Mouse (Mus musculus): ENCODE data around the gene Gabrq. TPM values are rescaled to one million over a fixed set of nuclear protein-coding genes. Genes with fewer than 3 reads are reported as not detected.

Gabrq gene
- polyA plus RNA-seq (2015; fragmentation: Nextera tagmentation; extraction: Ambion mirVana), result 0.13 and 0.15 TPM in 2 replicates

DNA sequence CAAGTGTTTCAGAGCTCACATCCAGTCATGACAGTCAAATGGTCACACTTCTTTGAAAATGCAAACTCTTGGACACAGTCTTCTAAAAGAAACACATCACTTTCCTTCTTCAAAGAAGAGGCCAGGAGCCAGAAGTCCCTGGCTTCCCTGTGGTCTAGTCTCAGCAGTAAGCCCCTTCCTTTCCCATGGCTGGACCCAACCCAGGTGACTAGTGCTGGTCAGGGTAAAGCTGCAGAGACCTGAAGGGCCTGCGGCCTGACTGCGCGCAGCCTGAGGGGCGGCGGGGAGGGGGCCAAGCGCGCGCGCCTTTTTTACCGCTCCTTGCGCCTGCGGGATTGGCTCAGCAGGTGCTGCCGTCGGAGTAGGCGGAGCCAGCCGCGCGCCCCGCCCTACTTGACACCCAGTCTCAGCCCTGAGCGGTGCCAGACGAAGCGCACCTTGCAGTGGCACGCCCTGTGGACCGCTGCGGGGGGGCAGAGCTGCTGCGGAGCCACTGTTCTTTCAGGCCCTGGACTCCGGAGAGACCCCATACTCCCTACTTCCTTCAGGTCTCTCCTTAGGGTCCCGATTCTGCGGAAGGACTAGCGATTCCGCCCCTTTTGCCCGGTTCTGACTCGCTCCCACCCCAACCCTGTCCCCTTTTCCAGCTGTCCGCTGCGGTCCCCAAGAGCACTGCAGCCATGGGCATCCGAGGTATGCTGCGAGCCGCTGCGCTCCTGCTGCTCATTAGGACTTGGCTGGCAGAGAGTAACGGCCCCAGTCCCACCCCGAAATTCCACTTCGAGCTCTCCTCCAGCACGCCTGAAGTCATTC, at the start of gene Gabrq:
TSS of gene Gabrq (plus strand) at position 403 of the 813 bp plus-strand sequence.
- peaks cover 21% of the 10 kb centered on the region for H3K27me3 ChIP-seq
- ATAC-seq (ENCODE audit: insufficient number of reproducible peaks, low FRiP score, low TSS enrichment, low read depth), result no peak
- H3K4me2 ChIP-seq (replicated peaks), result peak within 1 kb of the TSS; percentile 59
- H3K9me3 ChIP-seq (replicated peaks), result no peaks in the 10 kb centered on the region
- 25% methylated on average over 43 of the region's 43 CpGs for WGBS
- H3K27ac ChIP-seq (replicated peaks), result no peak within 1 kb of the TSS
- H3K36me3 ChIP-seq, result no peaks in the 10 kb centered on the region
- H3K4me1 ChIP-seq, result no peaks in the 10 kb centered on the region
- H3K9ac ChIP-seq, result no peak within 1 kb of the TSS
- peak within 1 kb of the TSS; percentile 33 for H3K4me3 ChIP-seq (replicated peaks)

DNA sequence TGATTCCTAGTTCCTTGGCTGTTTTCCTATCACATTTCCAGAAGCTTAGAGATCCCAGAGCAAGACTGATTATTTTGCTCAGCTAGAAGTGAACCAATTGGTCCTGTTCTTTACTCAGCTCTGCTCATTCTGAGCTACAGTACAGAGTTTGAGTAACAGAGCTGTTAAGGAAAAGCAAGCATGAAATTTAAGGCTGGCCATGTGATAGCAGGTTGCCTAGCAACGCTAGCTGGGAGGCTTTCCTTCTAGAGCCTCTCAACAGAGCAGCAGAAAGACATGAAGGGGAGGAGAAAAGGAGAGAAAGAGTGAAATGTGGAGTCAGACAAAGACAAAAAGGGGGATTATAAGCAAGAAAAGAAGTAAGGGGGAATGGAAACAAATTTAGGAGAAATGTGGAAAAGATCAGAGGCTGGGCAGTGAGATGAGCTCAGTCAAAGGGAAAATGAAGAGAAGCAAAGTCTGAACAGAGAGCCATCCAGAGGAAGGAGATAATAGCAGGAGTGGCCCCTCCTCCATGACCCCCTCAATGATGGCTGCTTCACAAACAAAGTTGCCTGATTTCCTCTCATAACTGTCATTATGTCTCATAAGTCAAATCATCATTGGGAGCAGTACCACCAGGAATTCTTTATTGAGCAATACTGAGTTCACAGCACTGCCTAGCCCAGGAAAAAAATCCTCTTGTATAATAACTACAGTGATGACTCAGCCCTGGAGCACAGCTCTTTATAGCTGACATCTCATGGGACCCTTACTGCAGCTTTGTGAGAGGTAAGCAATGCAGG, 36.0 kb upstream of the Gabrq start:
- Histone ChIP-seq H3K9me3 (replicated peaks) (no peaks in the 10 kb centered on the region), H3K27me3 (no peaks in the 10 kb centered on the region), H3K27ac (replicated peaks) (no peak overlapping the region), H3K4me2 (replicated peaks) (no peak overlapping the region), H3K9ac (no peak overlapping the region), H3K4me3 (replicated peaks) (no peak overlapping the region), H3K36me3 (no peaks in the 10 kb centered on the region), H3K4me1 (no peaks in the 10 kb centered on the region)
- 12% methylated on average over 1 of the region's 1 CpGs for WGBS
- ATAC-seq (ENCODE audit: insufficient number of reproducible peaks, low FRiP score, low TSS enrichment, low read depth), result no peak

DNA sequence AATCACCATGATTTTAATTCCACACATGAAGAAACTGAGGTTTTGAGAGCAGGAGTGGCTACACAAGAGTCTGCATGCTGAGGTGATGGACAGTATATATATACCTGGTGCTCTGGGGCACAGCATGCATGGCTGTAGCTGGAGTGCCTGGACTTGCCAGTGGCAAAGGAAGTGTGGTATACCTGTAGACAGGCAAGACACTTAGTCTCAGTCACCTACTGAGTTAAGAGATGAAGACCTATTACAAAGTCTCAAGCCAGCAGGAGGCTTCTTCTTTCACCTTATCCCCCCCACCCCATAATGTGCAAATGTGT, 35.5 kb upstream of the Gabrq start:
- Histone ChIP-seq H3K4me1 (no peaks in the 10 kb centered on the region), H3K27ac (replicated peaks) (no peak overlapping the region), H3K9ac (no peak overlapping the region), H3K27me3 (no peaks in the 10 kb centered on the region), H3K4me3 (replicated peaks) (no peak overlapping the region), H3K36me3 (no peaks in the 10 kb centered on the region), H3K4me2 (replicated peaks) (no peak overlapping the region), H3K9me3 (replicated peaks) (no peaks in the 10 kb centered on the region)
- ATAC-seq (ENCODE audit: insufficient number of reproducible peaks, low FRiP score, low TSS enrichment, low read depth), result no peak

DNA sequence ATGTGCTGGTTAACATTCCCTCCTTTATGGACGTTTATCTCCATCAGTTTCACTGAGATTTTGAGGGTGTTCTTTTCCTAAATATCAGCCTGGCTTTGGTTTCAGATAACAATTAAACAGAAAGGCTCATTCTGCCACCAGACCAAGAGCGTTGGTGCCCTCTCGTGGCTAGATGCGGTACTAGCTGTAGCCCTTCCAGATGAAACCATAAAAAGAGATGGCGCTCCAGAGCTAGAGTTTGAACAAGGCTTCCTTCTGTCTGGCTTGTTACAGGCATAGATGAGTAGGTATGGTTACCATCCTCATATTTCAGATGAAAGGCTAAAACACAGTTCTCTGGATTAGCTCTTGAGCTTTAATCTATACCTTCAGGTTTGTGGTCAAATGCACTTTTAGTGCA, 5.4 kb upstream of the Gabrq start:
- no peak for ATAC-seq (ENCODE audit: insufficient number of reproducible peaks, low FRiP score, low TSS enrichment, low read depth)
- 4% methylated on average over 5 of the region's 5 CpGs for WGBS
- no peak overlapping the region for H3K9ac ChIP-seq

DNA sequence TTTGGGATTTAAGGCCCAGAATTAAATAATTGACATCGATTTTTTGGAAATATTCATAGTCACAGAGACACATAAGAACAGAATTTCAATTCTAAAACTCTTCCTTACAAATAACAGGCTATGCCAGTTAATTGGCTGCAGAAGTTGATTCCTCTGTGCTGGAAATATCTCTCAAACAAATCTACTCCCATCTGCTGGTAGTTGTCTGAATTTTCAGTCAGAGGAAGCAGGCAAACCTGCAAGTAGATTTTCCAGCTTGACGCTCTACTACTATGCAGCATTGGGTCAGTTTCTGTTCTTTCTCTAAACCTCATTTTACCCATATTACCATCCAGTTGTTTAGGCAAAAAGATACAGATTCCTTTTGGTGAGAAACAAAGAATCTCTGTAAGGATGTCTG, 1.7 kb upstream of the Gabrq start:
- H3K4me2 ChIP-seq (replicated peaks), result no peak overlapping the region
- 52% methylated on average over 2 of the region's 2 CpGs for WGBS
- peaks cover 21% of the 10 kb centered on the region for H3K27me3 ChIP-seq

More for the DNA sequence above, 5.4 kb upstream of the Gabrq start:
- H3K4me2 ChIP-seq (replicated peaks), result no peak overlapping the region
- no peaks in the 10 kb centered on the region for H3K4me1 ChIP-seq
- no peak overlapping the region for H3K27ac ChIP-seq (replicated peaks)
- H3K9me3 ChIP-seq (replicated peaks), result no peaks in the 10 kb centered on the region
- no peaks in the 10 kb centered on the region for H3K36me3 ChIP-seq
- no peak overlapping the region for H3K4me3 ChIP-seq (replicated peaks)
- H3K27me3 ChIP-seq, result peaks cover 9% of the 10 kb centered on the region

DNA sequence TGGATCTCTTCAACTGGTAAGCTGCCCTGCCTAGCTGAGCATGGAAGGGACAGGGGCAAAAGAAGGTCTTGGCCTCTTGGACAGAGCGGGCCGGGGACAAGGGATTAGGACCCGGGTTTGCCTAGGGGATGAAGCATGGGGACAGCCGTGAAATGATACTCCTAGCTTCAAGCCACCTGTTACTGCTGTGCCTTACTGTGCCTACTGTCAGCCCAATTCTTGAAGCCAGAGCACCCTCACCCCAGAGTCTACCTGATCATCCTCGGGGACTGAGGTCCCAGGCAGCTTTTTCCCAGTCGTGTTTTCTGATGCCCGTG, 569 bp downstream of the Gabrq start:
- H3K9me3 ChIP-seq (replicated peaks), result no peaks in the 10 kb centered on the region
- H3K9ac ChIP-seq, result no peak overlapping the region
- peaks cover 21% of the 10 kb centered on the region for H3K27me3 ChIP-seq
- no peak for ATAC-seq (ENCODE audit: insufficient number of reproducible peaks, low FRiP score, low TSS enrichment, low read depth)
- H3K4me3 ChIP-seq (replicated peaks), result peak overlapping the region; percentile 33; the same call in 1 of the 2 replicates
- H3K4me1 ChIP-seq, result no peaks in the 10 kb centered on the region
- 19% methylated on average over 7 of the region's 7 CpGs for WGBS
- no peaks in the 10 kb centered on the region for H3K36me3 ChIP-seq
- no peak overlapping the region for H3K27ac ChIP-seq (replicated peaks)
- H3K4me2 ChIP-seq (replicated peaks), result peak overlapping the region; percentile 59

More for the DNA sequence above, 1.7 kb upstream of the Gabrq start:
- H3K36me3 ChIP-seq, result no peaks in the 10 kb centered on the region
- no peaks in the 10 kb centered on the region for H3K9me3 ChIP-seq (replicated peaks)
- no peak overlapping the region for H3K27ac ChIP-seq (replicated peaks)
- H3K4me3 ChIP-seq (replicated peaks), result no peak overlapping the region
- H3K9ac ChIP-seq, result no peak overlapping the region
- H3K4me1 ChIP-seq, result no peaks in the 10 kb centered on the region
- ATAC-seq (ENCODE audit: insufficient number of reproducible peaks, low FRiP score, low TSS enrichment, low read depth), result no peak

Other genes with a start within 250 kb of the Gabrq start
- gene Gabra3, start 168.3 kb upstream of the Gabrq start, polyA plus RNA-seq (2015; fragmentation: Nextera tagmentation; extraction: Ambion mirVana), result 1.5 and 2.1 TPM in 2 replicates
- gene Cetn2, start 93.2 kb downstream of the Gabrq start, polyA plus RNA-seq (2015; fragmentation: Nextera tagmentation; extraction: Ambion mirVana), result 72.4 and 91.9 TPM in 2 replicates
- gene Nsdhl, start 93.4 kb downstream of the Gabrq start, polyA plus RNA-seq (2015; fragmentation: Nextera tagmentation; extraction: Ambion mirVana), result 20.5 and 21.5 TPM in 2 replicates
- gene Zfp185, start 162.2 kb downstream of the Gabrq start, polyA plus RNA-seq (2015; fragmentation: Nextera tagmentation; extraction: Ambion mirVana), result 31.3 and 36.0 TPM in 2 replicates
- gene Pnma5, start 211.9 kb downstream of the Gabrq start, polyA plus RNA-seq (2015; fragmentation: Nextera tagmentation; extraction: Ambion mirVana), result 0.16 and 0.30 TPM in 2 replicates
- 0.12 and 0.16 TPM in 2 replicates for gene Pnma3, start 239.6 kb downstream of the Gabrq start, polyA plus RNA-seq (2015; fragmentation: Nextera tagmentation; extraction: Ambion mirVana)